Mouse (Mus musculus): Measurements from ENCODE around the gene Nhsl2.
A peak's percentile ranks its signal among the peaks of the same experiment; 100 is the strongest.

Nhsl2 gene

GRCm38 (mm10) chrX:102042386-102042785 lies 193.2 kb downstream of the Nhsl2 start:
- no peak for DNase-seq (ENCODE audit: low spot score in 2 of 2)

GRCm38 (mm10) chrX:102050552-102050951 lies 201.4 kb downstream of the Nhsl2 start:
- DNase-seq (ENCODE audit: low spot score in 2 of 2): no peak

- DNase-seq (ENCODE audit: low spot score in 2 of 2): no peak
These were observed 202.0 kb downstream of the Nhsl2 start for GRCm38 (mm10) chrX:102051225-102051624.

GRCm38 (mm10) chrX:102053371-102053770 lies 204.2 kb downstream of the Nhsl2 start:
- no peak for DNase-seq (ENCODE audit: low spot score in 2 of 2)

- DNase-seq (ENCODE audit: low spot score in 2 of 2): no peak
These were observed 204.8 kb downstream of the Nhsl2 start for GRCm38 (mm10) chrX:102054009-102054408.

- DNase-seq (ENCODE audit: low spot score in 2 of 2): no peak
These were observed 210.3 kb downstream of the Nhsl2 start for GRCm38 (mm10) chrX:102059437-102059836.

GRCm38 (mm10) chrX:102060243-102060642 lies 211.1 kb downstream of the Nhsl2 start:
- DNase-seq (ENCODE audit: low spot score in 2 of 2): no peak

GRCm38 (mm10) chrX:102060891-102061290 lies 211.7 kb downstream of the Nhsl2 start:
- no peak for DNase-seq (ENCODE audit: low spot score in 2 of 2)

GRCm38 (mm10) chrX:102064062-102064461 lies 214.9 kb downstream of the Nhsl2 start:
- no peak for DNase-seq (ENCODE audit: low spot score in 2 of 2)

GRCm38 (mm10) chrX:102065213-102065775 lies 216.1 kb downstream of the Nhsl2 start:
- no peak for DNase-seq (ENCODE audit: low spot score in 2 of 2)

GRCm38 (mm10) chrX:102066134-102066533 lies 216.9 kb downstream of the Nhsl2 start:
- DNase-seq (ENCODE audit: low spot score in 2 of 2): peak; percentile 78 to 80

GRCm38 (mm10) chrX:102067118-102067517 lies 217.9 kb downstream of the Nhsl2 start:
- DNase-seq (ENCODE audit: low spot score in 2 of 2): no peak

- DNase-seq (ENCODE audit: low spot score in 2 of 2): no peak
These were observed 219.8 kb downstream of the Nhsl2 start for GRCm38 (mm10) chrX:102068811-102069540.

- DNase-seq (ENCODE audit: low spot score in 2 of 2): peak; percentile 79 to 80
These were observed 221.6 kb downstream of the Nhsl2 start, which contains the start of gene Rtl5 for GRCm38 (mm10) chrX:102070591-102071471. Gene Rtl5, minus strand, starts transcription at chrX:102071304.

- DNase-seq (ENCODE audit: low spot score in 2 of 2): no peak
These were observed 222.3 kb downstream of the Nhsl2 start for GRCm38 (mm10) chrX:102071517-102071916.

- DNase-seq (ENCODE audit: low spot score in 2 of 2): no peak
These were observed 224.6 kb downstream of the Nhsl2 start for GRCm38 (mm10) chrX:102073605-102074325.

- DNase-seq (ENCODE audit: low spot score in 2 of 2): no peak
These were observed 225.2 kb downstream of the Nhsl2 start for GRCm38 (mm10) chrX:102074435-102074834.

- DNase-seq (ENCODE audit: low spot score in 2 of 2): no peak
These were observed 226.0 kb downstream of the Nhsl2 start for GRCm38 (mm10) chrX:102075158-102075557.

GRCm38 (mm10) chrX:102076886-102077765 lies 227.9 kb downstream of the Nhsl2 start:
- no peak for DNase-seq (ENCODE audit: low spot score in 2 of 2)

GRCm38 (mm10) chrX:102081076-102081475 lies 231.9 kb downstream of the Nhsl2 start:
- DNase-seq (ENCODE audit: low spot score in 2 of 2): no peak
